Mouse (Mus musculus): ENCODE measurements around the gene Rnf149.

The Rnf149 gene

DNA sequence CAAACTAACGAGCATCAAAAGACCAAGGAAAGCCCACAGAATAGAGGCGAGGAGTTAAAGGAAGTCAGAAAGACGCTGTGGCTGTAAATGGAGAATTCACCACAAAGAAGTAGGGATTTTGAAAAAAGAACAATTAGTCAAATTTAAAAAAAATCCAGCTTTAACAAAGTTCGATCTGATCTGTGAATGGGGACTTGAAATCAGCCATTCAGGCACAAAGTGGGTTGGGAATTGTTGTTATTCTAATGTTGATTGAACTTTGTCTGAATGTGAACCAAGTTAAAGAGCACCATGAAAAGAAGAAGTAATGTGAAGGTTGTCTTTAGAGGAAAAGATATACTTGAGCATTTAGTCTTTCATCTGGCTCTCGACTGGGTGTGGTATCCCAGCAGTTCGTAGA, 48.9 kb downstream of the Rnf149 start:
- DNase-seq (ENCODE audit: low spot score) = no peak

DNA sequence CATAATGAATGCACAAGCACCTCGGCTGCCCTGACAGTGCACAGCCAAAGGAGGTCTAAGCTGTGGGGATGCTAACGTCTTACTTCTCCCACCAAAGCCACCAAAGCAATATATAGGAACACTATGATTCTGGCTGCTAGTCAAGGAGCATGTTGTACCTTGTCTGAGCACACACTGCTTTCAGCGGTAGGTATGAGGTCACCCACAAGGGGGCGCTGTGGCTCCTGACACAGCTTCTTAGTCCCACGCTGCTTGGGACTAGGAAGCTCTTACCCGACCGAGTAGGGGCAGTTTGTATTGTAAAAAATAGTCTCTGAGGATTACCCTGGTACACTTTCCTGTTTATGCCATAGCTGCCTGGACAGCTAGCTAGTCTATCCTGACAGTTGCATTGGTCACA, 49.8 kb downstream of the Rnf149 start:
- peak; percentile 68 for DNase-seq (ENCODE audit: low spot score)

DNA sequence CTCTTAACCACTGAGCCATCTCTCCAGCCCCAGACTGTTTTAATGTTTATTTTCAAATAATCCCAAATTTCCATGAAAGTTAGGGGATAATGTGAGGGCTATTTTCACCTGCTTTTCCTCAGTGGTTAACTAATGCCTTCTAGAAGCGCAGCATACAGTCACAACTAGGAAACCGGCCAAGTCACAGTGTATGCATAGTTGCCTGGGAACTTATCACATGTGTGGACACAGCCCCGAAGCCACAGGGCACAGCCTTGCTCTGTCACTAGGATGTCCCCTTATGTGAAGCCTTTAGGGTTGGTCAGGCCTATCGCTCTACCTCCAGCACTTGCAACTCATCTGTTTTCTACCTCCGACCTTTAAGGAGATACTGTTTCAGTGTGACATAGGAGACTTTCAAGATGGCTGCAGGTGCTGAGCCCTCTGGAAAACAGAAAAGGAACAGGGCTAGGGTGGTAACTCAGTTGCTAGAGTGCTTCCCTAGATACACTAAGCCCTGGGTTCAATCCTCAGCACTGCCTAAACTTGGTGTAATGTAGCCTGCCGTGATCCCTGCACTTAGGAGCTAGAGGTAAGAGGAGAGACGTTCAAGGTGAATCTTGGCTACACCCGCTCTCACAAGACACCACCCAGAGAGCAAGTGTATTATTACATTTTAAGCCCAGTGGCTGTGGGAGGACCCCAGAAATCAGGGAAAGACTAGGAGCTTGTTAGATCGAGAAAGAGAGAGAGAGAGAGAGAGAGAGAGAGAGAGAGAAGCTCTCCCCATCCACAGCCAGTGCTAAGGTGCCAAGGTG, 50.6 kb downstream of the Rnf149 start:
- no peak for DNase-seq (ENCODE audit: low spot score)

DNA sequence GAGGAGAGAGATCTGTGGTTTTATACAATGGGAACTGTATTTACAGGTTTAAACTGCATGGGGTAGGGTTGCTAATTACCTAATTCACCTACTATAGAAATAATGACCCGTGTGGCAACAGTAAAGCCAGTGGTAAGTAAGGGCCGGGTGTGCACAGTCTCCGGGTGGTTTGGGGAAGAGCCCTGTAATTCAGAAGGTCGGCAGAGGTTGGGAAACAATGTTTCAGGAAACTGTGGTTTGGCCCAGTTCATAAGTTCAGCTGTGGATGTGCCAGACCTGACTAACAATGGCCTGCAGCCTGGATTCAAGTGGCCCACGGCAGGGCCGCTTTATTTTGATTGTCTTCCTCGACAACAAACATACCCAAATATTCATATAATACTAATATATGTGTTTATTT, 51.4 kb downstream of the Rnf149 start:
- DNase-seq (ENCODE audit: low spot score) = no peak

DNA sequence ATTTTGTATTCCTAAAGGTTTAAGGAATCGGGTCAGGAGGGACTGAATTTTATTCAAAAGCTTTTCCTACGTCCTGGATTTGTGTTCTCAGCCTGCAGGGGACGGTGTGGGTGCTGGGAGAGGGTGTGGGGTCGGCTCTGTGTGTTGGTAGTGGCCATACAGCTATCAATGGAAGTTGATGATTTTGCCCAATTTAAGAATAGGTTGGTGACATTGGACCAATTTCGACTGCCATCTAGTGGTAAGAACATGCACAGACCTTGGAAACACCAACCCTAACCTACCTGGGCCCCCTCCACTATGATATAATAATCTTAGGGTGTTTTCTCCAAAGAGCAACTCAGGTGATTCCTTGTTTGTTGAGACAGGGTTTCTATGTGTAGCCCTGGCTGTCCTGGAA, 54.7 kb downstream of the Rnf149 start:
- DNase-seq (ENCODE audit: low spot score) = no peak

DNA sequence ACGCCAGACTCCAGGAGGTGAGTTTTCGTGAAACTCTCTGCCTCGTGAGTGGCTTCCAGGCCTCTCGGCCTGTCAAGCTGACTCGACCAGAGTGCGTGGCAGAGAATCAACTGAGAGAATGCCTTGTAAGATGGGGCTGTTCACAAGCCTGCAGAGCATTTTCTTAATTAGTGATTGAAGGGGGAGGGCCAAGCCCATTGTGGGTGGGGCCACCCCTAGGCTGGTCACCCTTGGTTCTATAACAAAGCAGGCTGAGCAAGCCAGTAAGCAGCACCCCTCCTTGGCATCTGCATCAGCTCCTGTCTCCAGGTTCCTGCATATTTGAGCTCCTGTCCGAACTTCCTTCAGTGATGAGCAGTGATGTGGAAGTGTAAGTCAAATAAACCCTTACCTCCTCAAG, 55.9 kb downstream of the Rnf149 start:
- no peak for DNase-seq (ENCODE audit: low spot score)

DNA sequence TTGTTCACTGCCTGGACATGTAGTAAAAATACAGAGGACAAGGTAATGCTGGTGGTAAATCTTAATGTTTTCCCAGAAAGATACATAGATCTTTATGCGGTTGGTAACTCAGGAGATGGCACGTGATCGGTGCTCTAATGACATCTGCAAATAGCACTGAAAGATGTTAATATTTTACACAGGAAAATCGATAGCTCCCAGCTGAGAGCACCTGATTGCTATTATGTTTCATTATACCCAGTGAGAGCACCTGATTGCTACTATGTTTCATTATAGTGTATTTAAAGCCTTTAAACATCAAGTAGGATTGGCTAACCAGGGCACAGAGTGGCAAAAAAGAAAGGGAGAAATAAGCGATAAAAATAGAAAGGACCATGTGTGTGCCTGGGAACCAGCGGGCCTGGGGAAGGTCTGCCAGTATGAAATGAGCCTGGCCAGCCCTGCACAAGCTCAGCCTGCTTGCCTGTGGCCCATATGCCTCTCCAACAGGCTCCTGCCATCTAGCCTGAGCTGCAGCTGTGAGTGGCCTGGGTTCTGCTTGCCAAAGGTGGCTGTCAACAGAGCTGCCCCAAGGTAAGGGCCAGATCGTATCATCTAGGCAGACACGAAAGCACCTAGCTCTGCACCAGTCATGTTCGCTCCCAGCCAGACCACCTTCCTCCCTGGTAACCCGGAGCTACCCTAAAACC, 61.8 kb downstream of the Rnf149 start:
- DNase-seq (ENCODE audit: low spot score) = no peak

DNA sequence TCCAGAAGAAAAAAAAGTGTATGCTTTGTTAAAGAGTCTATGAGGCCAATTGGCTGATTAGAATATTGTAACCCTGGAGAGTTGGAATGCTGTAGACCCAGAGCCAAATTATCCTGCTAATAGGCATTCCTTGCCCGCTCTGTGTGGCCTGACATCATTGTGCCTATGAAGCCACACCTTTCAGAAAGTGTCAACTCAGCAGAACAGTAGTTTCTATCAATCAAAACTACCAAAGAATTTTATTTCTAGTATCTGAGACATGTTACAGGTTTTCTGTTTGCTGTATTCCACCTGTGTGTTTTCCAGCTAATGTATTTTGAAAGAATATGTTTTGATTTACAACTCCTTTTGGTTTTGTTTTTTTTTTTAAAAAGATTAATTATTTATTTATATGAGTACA, 65.0 kb downstream of the Rnf149 start:
- DNase-seq (ENCODE audit: low spot score) = no peak

DNA sequence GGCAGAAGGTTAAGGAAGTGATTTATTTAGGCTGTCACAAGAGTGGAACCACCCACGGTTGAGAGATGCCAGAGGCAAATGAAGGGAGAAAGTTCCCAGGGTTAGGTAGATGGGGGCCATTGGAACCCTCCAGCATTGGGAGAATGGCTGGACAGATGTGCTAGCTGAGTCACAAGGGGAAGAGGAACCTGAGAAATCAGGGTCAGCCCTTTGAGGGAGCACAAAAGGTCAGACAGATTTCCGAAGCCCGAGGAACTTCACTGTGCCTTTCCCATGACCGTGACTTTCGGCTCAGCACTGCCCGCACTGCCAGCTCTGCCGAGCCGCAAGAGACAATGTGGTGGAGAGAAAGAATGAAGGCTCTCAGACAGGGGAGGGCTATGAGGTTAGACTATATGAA, 65.4 kb downstream of the Rnf149 start:
- DNase-seq (ENCODE audit: low spot score) = no peak

DNA sequence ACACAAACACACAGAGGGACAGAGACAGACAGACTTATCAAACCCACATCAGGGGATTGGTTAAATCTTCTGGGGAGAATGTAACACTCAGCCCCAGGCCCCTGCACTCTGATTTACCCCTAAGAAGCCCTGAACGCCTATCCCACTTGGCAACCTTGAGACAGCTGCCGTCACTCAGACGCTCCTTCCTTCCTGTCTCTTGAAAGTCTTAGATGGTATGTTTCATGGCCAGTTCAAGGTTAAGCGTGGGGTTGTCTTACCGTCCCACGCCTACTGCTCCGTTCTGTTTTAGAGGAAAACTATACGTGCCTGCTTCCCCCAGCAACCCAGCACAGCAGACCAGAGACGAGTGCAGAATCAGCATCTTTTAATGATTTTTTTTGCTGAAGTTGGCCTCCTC, 71.6 kb downstream of the Rnf149 start:
- DNase-seq (ENCODE audit: low spot score) = no peak

DNA sequence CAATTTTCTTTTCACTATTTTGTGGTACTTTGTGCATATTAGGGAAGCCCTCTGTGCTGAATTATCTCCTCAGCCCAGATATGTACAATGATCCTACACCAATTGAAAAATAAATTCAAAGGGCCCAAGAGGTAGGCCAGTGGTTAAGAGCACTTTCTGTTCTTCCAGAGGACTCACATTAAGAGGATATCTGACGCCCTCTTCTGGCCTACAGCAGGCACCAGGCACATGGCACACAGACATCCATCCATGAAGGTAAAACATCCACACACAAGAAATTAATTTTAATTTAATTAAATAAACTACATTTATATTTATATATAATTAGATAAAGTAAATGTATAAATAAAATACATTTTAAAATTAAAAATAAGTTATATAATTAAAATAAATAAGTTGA, 72.9 kb downstream of the Rnf149 start:
- DNase-seq (ENCODE audit: low spot score) = peak; percentile 31

DNA sequence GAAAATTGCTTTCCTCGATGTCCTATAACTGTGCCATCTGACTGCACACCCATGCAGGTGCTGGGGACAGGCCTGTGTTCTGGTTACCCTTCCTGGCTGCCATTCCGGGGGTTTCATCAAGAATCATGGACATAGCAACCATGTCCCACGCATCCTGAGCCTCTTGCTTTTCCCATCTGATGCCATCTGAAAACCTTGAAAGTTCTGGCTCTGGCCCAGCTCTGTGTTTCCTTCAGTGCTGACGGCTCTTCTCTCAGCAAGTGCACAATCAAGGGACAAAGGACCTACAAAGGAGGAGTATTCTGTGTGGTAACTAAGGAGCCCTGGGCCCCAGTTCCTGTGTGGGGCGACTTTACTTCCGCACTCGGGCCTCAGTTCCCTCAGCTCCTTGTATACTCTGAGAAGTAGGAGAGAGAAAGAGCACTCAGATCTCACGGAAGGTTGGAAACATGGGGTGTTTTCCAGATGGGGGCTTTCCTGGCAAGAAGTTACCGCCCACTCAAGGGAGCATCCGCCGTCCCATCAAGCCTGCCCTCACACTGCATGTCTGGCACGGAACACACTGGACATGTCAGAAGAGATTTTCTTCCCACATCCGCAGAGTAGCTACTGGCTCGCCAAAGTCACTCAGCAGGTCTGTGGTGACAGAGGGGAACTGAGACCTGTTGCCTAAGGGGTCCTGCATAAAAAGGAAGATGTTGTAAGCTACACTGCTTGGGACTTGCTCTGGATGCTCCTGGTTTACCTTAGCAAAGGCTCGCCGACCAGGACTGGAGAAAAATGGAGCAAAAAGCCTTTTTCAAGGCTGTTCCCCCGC, 74.2 kb downstream of the Rnf149 start:
- DNase-seq (ENCODE audit: low spot score) = no peak

Data from left cerebral cortex, adult 11 months (tissue).